Mouse (Mus musculus): ENCODE measurements at regions not wholly inside any gene's neighbourhood (a gene's known extent, or its start where the extent isn't known, plus 50 kb on each side); places are given as distances from the start of the nearest gene placed in this dataset.

DNA sequence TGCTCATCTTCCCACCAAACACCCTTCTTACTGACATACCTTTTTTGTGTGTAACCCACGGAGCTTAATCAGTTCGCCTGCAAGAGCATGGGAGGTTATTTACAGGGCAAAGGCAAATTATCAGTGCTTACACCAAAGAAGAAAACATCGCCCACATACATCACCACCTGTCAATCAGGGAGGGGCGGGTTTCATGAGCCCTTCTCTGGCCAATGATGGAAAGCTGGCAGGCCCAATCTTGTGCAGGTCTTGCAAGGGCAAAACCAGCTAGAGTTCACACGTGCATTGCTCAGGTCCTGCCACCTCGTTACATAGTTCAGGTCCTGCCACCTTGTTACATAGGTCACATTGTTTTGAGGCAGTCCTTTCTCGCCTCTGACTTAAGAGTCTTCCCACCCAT, 214.7 kb upstream of the Hes1 start:
- TF ChIP-seq MYOD1 (IDR thresholded peaks at IDR 0.05; ENCODE audit: control insufficient read depth in 1 of 3, insufficient read length in 2 of 3, low read depth in 2 of 3) (no peak), TCF3 (IDR thresholded peaks at IDR 0.05; ENCODE audit: insufficient read length, low read depth) (no peak), POLR2A (IDR thresholded peaks at IDR 0.05; ENCODE audit: insufficient read length, low read depth) (no peak), MAX (IDR thresholded peaks at IDR 0.05; ENCODE audit: low read depth) (no peak), USF1 (IDR thresholded peaks at IDR 0.05; ENCODE audit: low read depth) (no peak), MYOG (IDR thresholded peaks at IDR 0.05; ENCODE audit: control insufficient read depth in 1 of 3, insufficient read depth in 1 of 3, insufficient read length in 2 of 3, low read depth in 2 of 3) (no peak), TCF12 (IDR thresholded peaks at IDR 0.05; ENCODE audit: insufficient read depth, poor library complexity, severe bottlenecking) (no peak), POLR2AphosphoS2 (IDR thresholded peaks at IDR 0.05; ENCODE audit: insufficient read length, low read depth) (no peak)
